Mouse (Mus musculus) limb, embryonic 10.5 days (tissue): ENCODE results near the gene Dscaml1. TPM values are rescaled to one million over a fixed set of nuclear protein-coding genes. Genes with fewer than 3 reads are reported as not detected.

Source experiments
- DNase-seq: peaks from one replicate; pipeline ENCODE4 v3.0.0-alpha.2; 2017; ENCODE audit warnings: low spot score
- H3K27ac ChIP-seq: fragments of 300-500 bp; sonication (generic); 2 replicates; pipeline ENCODE4 v1.5.1; 2016; ENCODE audit warnings: mild to moderate bottlenecking
- H3K27me3 ChIP-seq: fragments of 300-500 bp; sonication (generic); 2 replicates; pipeline ENCODE4 v1.6.1; 2016; ENCODE audit warnings: low read depth, mild to moderate bottlenecking; ENCODE audit not compliant: poor library complexity, severe bottlenecking
- H3K36me3 ChIP-seq: fragments of 300-500 bp; sonication (generic); 2 replicates; pipeline ENCODE4 v1.6.1; 2016; ENCODE audit warnings: mild to moderate bottlenecking, moderate library complexity
- H3K4me1 ChIP-seq: fragments of 300-500 bp; sonication (generic); 2 replicates; pipeline ENCODE4 v1.6.1; 2016
- H3K4me3 ChIP-seq: fragments of 300-500 bp; sonication (generic); 2 replicates; pipeline ENCODE4 v1.5.1; 2016; ENCODE audit warnings: mild to moderate bottlenecking, moderate library complexity
- H3K9me3 ChIP-seq: fragments of 300-500 bp; sonication (generic); replicated peaks from 2 replicates; pipeline ENCODE4 v1.6.1; 2016; ENCODE audit warnings: mild to moderate bottlenecking
- WGBS: fragments of 180-500 bp; shearing (Covaris S2); methylation state at CpG from one replicate; pipeline ENCODE4 v1.1.7; 2016; 5-methylcytosine and 5-hydroxymethylcytosine counted together
- polyA plus RNA-seq: library from polyadenylated mRNA; unstranded; fragments of >200 nt; fragmentation: Nextera tagmentation; extraction: Ambion mirVana; gene quantifications from 2 replicates; pipeline ENCODE4 v1.2.1, GENCODE M21; 2016

The Dscaml1 gene
- polyA plus RNA-seq, 1 experiment from 2014 or later = 0.30 TPM

- Histone ChIP-seq H3K9me3 (no peaks in the 10 kb centered on the region), H3K4me1 (no peaks in the 10 kb centered on the region)
- WGBS = 89% methylated on average over 1 of the region's 1 CpGs
Observed at GRCm38 (mm10) chr9:45614616-45615015, 188.2 kb downstream of the Dscaml1 start.

DNA sequence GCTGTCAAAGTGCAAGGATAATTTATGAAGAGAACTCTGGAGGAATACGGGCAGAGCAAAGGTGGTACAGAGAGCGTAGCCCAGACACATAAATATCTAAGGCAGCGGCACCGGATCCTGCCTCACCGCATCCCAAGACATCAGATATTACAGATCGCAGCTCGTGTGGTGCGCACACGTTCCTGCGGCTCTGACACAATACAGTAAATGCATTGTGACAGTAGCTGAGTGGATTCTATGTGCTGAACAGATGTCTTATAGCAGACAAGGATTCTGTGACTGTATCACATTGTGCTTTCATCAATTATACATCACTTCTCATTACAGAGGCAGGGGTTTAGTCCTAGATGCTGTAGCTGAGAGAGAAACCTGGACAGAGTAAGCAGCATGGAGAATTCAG, 191.5 kb downstream of the Dscaml1 start:
- Histone ChIP-seq H3K36me3 (no peaks in the 10 kb centered on the region), H3K27me3 (no peaks in the 10 kb centered on the region), H3K27ac (no peak overlapping the region), H3K9me3 (no peaks in the 10 kb centered on the region), H3K4me1 (no peaks in the 10 kb centered on the region), H3K4me3 (no peak overlapping the region)
- no peak for DNase-seq
- 85% methylated on average over 10 of the region's 10 CpGs for WGBS

More at GRCm38 (mm10) chr9:45614616-45615015, 188.2 kb downstream of the Dscaml1 start:
- Histone ChIP-seq H3K4me3 (no peak overlapping the region), H3K27ac (no peak overlapping the region), H3K36me3 (no peaks in the 10 kb centered on the region), H3K27me3 (no peaks in the 10 kb centered on the region)
- DNase-seq = no peak

- Histone ChIP-seq H3K4me1 (no peaks in the 10 kb centered on the region), H3K27me3 (no peaks in the 10 kb centered on the region), H3K4me3 (no peak overlapping the region), H3K36me3 (no peaks in the 10 kb centered on the region), H3K27ac (no peak overlapping the region), H3K9me3 (no peaks in the 10 kb centered on the region)
- DNase-seq = no peak
- WGBS = 85% methylated on average over 7 of the region's 7 CpGs
Observed at GRCm38 (mm10) chr9:45618443-45618842, 192.0 kb downstream of the Dscaml1 start.

GRCm38 (mm10) chr9:45620049-45620448, 193.6 kb downstream of the Dscaml1 start:
- DNase-seq = no peak
- Histone ChIP-seq H3K27me3 (no peaks in the 10 kb centered on the region), H3K9me3 (no peaks in the 10 kb centered on the region), H3K4me1 (no peaks in the 10 kb centered on the region), H3K36me3 (no peaks in the 10 kb centered on the region), H3K27ac (no peak overlapping the region), H3K4me3 (no peak overlapping the region)
- 67% methylated on average over 9 of the region's 9 CpGs for WGBS

- Histone ChIP-seq H3K4me1 (no peaks in the 10 kb centered on the region), H3K27me3 (no peaks in the 10 kb centered on the region), H3K4me3 (no peak overlapping the region), H3K9me3 (no peaks in the 10 kb centered on the region), H3K36me3 (no peaks in the 10 kb centered on the region), H3K27ac (no peak overlapping the region)
- no peak for DNase-seq
- 89% methylated on average over 4 of the region's 4 CpGs for WGBS
Observed at GRCm38 (mm10) chr9:45620920-45621319, 194.5 kb downstream of the Dscaml1 start.

- DNase-seq = no peak
- no peak overlapping the region for H3K4me3 ChIP-seq
- no peak overlapping the region for H3K27ac ChIP-seq
- no peaks in the 10 kb centered on the region for H3K27me3 ChIP-seq
- no peaks in the 10 kb centered on the region for H3K36me3 ChIP-seq
- H3K9me3 ChIP-seq = no peaks in the 10 kb centered on the region
- H3K4me1 ChIP-seq = no peaks in the 10 kb centered on the region
- WGBS = 75% methylated on average over 6 of the region's 6 CpGs
Observed at GRCm38 (mm10) chr9:45625889-45626446, 199.5 kb downstream of the Dscaml1 start.

GRCm38 (mm10) chr9:45632520-45632919, 206.1 kb downstream of the Dscaml1 start:
- no peak for DNase-seq
- no peaks in the 10 kb centered on the region for H3K27me3 ChIP-seq
- no peaks in the 10 kb centered on the region for H3K9me3 ChIP-seq
- H3K36me3 ChIP-seq = no peaks in the 10 kb centered on the region
- WGBS = 73% methylated on average over 10 of the region's 10 CpGs
- 0 out of 2 replicates have a peak overlapping the region, but pooled peaks have one; percentile 46 for H3K27ac ChIP-seq
- no peak overlapping the region for H3K4me3 ChIP-seq
- H3K4me1 ChIP-seq = peaks cover 6% of the 10 kb centered on the region; the same call in 1 of the 2 replicates

GRCm38 (mm10) chr9:45633036-45633435, 206.6 kb downstream of the Dscaml1 start:
- Histone ChIP-seq H3K27me3 (no peaks in the 10 kb centered on the region), H3K4me1 (peaks cover 6% of the 10 kb centered on the region; the same call in 1 of the 2 replicates), H3K36me3 (no peaks in the 10 kb centered on the region), H3K27ac (0 out of 2 replicates have a peak overlapping the region, but pooled peaks have one; percentile 46), H3K4me3 (no peak overlapping the region), H3K9me3 (no peaks in the 10 kb centered on the region)
- 87% methylated on average over 2 of the region's 2 CpGs for WGBS
- DNase-seq = no peak

DNA sequence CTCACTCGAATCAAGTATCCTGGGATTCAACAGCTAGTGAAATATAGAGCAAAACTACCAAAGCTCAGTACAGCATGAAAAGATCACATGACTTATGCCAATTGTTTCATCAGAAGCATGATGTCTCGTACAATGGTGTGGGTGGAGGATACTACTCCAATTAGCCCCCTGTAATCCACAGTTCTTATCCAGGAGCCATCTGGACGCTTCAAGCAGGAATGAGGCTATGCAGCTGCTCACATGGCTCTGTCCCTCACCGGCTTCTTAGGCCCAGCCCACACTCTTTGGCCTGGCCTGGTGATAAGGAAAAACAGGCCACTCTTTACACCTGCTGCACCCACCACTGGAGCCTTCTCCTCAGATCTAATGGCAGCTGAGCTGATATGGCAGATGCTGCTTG, 208.6 kb downstream of the Dscaml1 start:
- DNase-seq = no peak
- Histone ChIP-seq H3K4me1 (peaks cover 6% of the 10 kb centered on the region; the same call in 1 of the 2 replicates), H3K36me3 (no peaks in the 10 kb centered on the region), H3K27ac (no peak overlapping the region), H3K9me3 (no peaks in the 10 kb centered on the region), H3K27me3 (no peaks in the 10 kb centered on the region), H3K4me3 (no peak overlapping the region)
- 76% methylated on average over 4 of the region's 4 CpGs for WGBS

DNA sequence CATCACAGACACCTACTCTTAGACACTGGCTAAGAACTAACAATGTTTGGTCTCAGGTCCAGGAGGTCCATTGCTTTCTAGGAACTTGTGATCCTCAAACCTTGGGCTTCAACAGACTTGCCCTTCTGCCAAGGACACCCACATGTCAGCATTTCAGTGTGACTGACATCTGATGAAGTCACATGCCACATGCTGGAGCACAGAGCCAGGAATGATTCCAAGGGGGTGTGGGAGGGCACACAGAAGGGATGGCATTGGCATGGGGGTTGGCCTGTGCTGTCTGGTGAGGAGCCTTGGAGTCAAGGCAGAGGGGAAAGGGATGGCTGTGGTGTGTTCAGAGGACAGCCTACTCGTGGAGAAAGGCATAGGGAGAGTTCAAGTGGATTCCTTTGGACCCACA, 210.9 kb downstream of the Dscaml1 start:
- DNase-seq = no peak
- Histone ChIP-seq H3K4me1 (peaks cover 5% of the 10 kb centered on the region; the same call in 1 of the 2 replicates), H3K4me3 (no peak overlapping the region), H3K27me3 (no peaks in the 10 kb centered on the region), H3K27ac (no peak overlapping the region), H3K36me3 (no peaks in the 10 kb centered on the region), H3K9me3 (no peaks in the 10 kb centered on the region)
- WGBS = 76% methylated on average over 1 of the region's 1 CpGs

GRCm38 (mm10) chr9:45638184-45638917, 211.9 kb downstream of the Dscaml1 start:
- WGBS = 88% methylated on average over 6 of the region's 6 CpGs
- DNase-seq = no peak
- Histone ChIP-seq H3K4me3 (no peak overlapping the region), H3K27ac (no peak overlapping the region), H3K27me3 (no peaks in the 10 kb centered on the region), H3K36me3 (no peaks in the 10 kb centered on the region), H3K4me1 (no peaks in the 10 kb centered on the region; the same call in 1 of the 2 replicates), H3K9me3 (no peaks in the 10 kb centered on the region)

- no peaks in the 10 kb centered on the region for H3K9me3 ChIP-seq
- H3K36me3 ChIP-seq = no peaks in the 10 kb centered on the region
- no peak overlapping the region for H3K4me3 ChIP-seq
- H3K27ac ChIP-seq = no peak overlapping the region
- no peak for DNase-seq
- 84% methylated on average over 6 of the region's 6 CpGs for WGBS
- no peaks in the 10 kb centered on the region for H3K27me3 ChIP-seq
- H3K4me1 ChIP-seq = peaks cover 6% of the 10 kb centered on the region
Observed at GRCm38 (mm10) chr9:45644833-45645388, 218.5 kb downstream of the Dscaml1 start.

DNA sequence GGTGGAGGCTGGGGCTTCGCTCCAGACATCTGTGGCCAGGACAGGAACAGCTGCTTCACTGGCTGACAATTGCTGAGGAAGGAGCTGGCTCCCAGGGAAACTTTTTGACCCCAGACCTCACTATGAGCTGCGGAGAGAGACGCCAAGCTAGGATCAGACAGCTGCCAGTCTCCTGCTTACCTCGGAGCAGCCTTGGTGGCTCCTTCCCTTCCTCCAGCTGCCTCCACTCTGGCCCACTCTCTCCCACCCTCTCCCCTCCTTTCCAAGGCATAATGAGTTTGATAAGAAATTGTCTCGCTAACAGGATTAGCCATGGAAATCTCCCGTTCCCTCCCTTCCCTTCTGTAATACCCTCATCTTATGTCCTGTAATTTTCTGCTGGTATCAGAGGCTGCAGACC, 219.1 kb downstream of the Dscaml1 start:
- Histone ChIP-seq H3K27ac (no peak overlapping the region), H3K4me3 (no peak overlapping the region), H3K4me1 (peaks cover 6% of the 10 kb centered on the region), H3K36me3 (no peaks in the 10 kb centered on the region), H3K27me3 (no peaks in the 10 kb centered on the region), H3K9me3 (no peaks in the 10 kb centered on the region)
- WGBS = 67% methylated on average over 6 of the region's 6 CpGs
- no peak for DNase-seq
